Mouse (Mus musculus): ENCODE results near the gene Hc.

GRCm38 (mm10) chr2:35109141-35109923 is 48.1 kb upstream of the Hc start, which contains the start of gene Cntrl:
- TF ChIP-seq POLR2A (IDR thresholded peaks at IDR 0.05; ENCODE audit: borderline replicate concordance, extremely low read depth, low read depth, low read length): peak; percentile 65; the same call in 1 of the 2 replicates
- no peak for TF ChIP-seq CTCF (IDR thresholded peaks at IDR 0.05; ENCODE audit: insufficient read depth, low read length)
